Mouse (Mus musculus): ENCODE measurements around the gene Lypd9. TPM values are rescaled to one million over a fixed set of nuclear protein-coding genes. Genes with fewer than 3 reads are reported as not detected.

Lypd9 gene
- polyA plus RNA-seq, 1 experiment from 2014 or later: not detected

GRCm38 (mm10) chr11:58400655-58401054 lies 52.1 kb downstream of the Lypd9 start:
- H3K4me3 ChIP-seq: no peak overlapping the region
- no peak overlapping the region for H3K4me2 ChIP-seq
- 49% methylated on average over 5 of the region's 5 CpGs for WGBS
- no peak overlapping the region for H3K9ac ChIP-seq
- no peak overlapping the region for H3K27ac ChIP-seq (replicated peaks)
- ATAC-seq (ENCODE audit: extremely low read depth, insufficient number of reproducible peaks, low FRiP score, low TSS enrichment): no peak
- H3K27me3 ChIP-seq (replicated peaks): no peaks in the 10 kb centered on the region; the same call in 1 of the 2 replicates
- H3K4me1 ChIP-seq: 0 out of 2 replicates have a peak, but pooled peaks cover 5% of the 10 kb centered on the region
- H3K36me3 ChIP-seq: no peaks in the 10 kb centered on the region
- H3K9me3 ChIP-seq: no peaks in the 10 kb centered on the region

- H3K36me3 ChIP-seq: no peaks in the 10 kb centered on the region
- H3K27ac ChIP-seq (replicated peaks): no peak overlapping the region
- H3K9me3 ChIP-seq: no peaks in the 10 kb centered on the region
- H3K9ac ChIP-seq: no peak overlapping the region
- 0 out of 2 replicates have a peak, but pooled peaks cover 5% of the 10 kb centered on the region for H3K4me1 ChIP-seq
- no peak overlapping the region for H3K4me3 ChIP-seq
- ATAC-seq (ENCODE audit: extremely low read depth, insufficient number of reproducible peaks, low FRiP score, low TSS enrichment): no peak
- 65% methylated on average over 6 of the region's 6 CpGs for WGBS
- H3K4me2 ChIP-seq: no peak overlapping the region
- no peaks in the 10 kb centered on the region; the same call in 1 of the 2 replicates for H3K27me3 ChIP-seq (replicated peaks)
Measured at GRCm38 (mm10) chr11:58399985-58400645, 52.6 kb downstream of the Lypd9 start.

Other genes starting within 250 kb of the Lypd9 start
- gene 4930438A08Rik, start 178.1 kb downstream of the Lypd9 start, polyA plus RNA-seq (2015; fragmentation: Nextera tagmentation; extraction: Ambion mirVana): not detected in 2 replicates
- 12.4 and 15.5 TPM in 2 replicates for gene Zfp692, start 145.9 kb downstream of the Lypd9 start, polyA plus RNA-seq (2015; fragmentation: Nextera tagmentation; extraction: Ambion mirVana)
- 27.7 and 28.6 TPM in 2 replicates for gene Zfp672, start 122.6 kb downstream of the Lypd9 start, polyA plus RNA-seq (2015; fragmentation: Nextera tagmentation; extraction: Ambion mirVana)
- 24.0 and 25.3 TPM in 2 replicates for gene Sh3bp5l, start 122.2 kb downstream of the Lypd9 start, polyA plus RNA-seq (2015; fragmentation: Nextera tagmentation; extraction: Ambion mirVana)
- gene Lypd8, start 73.9 kb downstream of the Lypd9 start, polyA plus RNA-seq (2015; fragmentation: Nextera tagmentation; extraction: Ambion mirVana): not detected in 2 replicates
- not detected in 2 replicates for gene 1810065E05Rik, start 31.8 kb downstream of the Lypd9 start, polyA plus RNA-seq (2015; fragmentation: Nextera tagmentation; extraction: Ambion mirVana)
- gene Gm12253, start 20.4 kb downstream of the Lypd9 start, polyA plus RNA-seq (2015; fragmentation: Nextera tagmentation; extraction: Ambion mirVana): not detected in 2 replicates
- not detected in 2 replicates for gene Olfr30, start 9.3 kb upstream of the Lypd9 start, polyA plus RNA-seq (2015; fragmentation: Nextera tagmentation; extraction: Ambion mirVana)
- gene Olfr332, start 39.6 kb upstream of the Lypd9 start, polyA plus RNA-seq (2015; fragmentation: Nextera tagmentation; extraction: Ambion mirVana): not detected in 2 replicates
- not detected in 2 replicates for gene Olfr331, start 49.6 kb upstream of the Lypd9 start, polyA plus RNA-seq (2015; fragmentation: Nextera tagmentation; extraction: Ambion mirVana)
- gene Olfr330, start 81.9 kb upstream of the Lypd9 start, polyA plus RNA-seq (2015; fragmentation: Nextera tagmentation; extraction: Ambion mirVana): not detected in 2 replicates
- not detected in 2 replicates for gene Olfr329-ps, start 93.5 kb upstream of the Lypd9 start, polyA plus RNA-seq (2015; fragmentation: Nextera tagmentation; extraction: Ambion mirVana)
- 0.05 and 0.07 TPM in 2 replicates for gene Olfr328, start 102.7 kb upstream of the Lypd9 start, polyA plus RNA-seq (2015; fragmentation: Nextera tagmentation; extraction: Ambion mirVana)
- gene Olfr224, start 117.6 kb upstream of the Lypd9 start, polyA plus RNA-seq (2015; fragmentation: Nextera tagmentation; extraction: Ambion mirVana): not detected in 2 replicates
- gene Olfr325, start 124.8 kb upstream of the Lypd9 start, polyA plus RNA-seq (2015; fragmentation: Nextera tagmentation; extraction: Ambion mirVana): not detected in 2 replicates
- not detected in 2 replicates for gene Olfr324, start 142.2 kb upstream of the Lypd9 start, polyA plus RNA-seq (2015; fragmentation: Nextera tagmentation; extraction: Ambion mirVana)
- not detected in 2 replicates for gene 2210407C18Rik, start 163.2 kb upstream of the Lypd9 start, polyA plus RNA-seq (2015; fragmentation: Nextera tagmentation; extraction: Ambion mirVana)
- gene Olfr323, start 177.6 kb upstream of the Lypd9 start, polyA plus RNA-seq (2015; fragmentation: Nextera tagmentation; extraction: Ambion mirVana): not detected in 2 replicates
- gene Trim58, start 187.5 kb upstream of the Lypd9 start, polyA plus RNA-seq (2015; fragmentation: Nextera tagmentation; extraction: Ambion mirVana): 0.68 and 0.96 TPM in 2 replicates
- not detected in 2 replicates for gene Olfr322, start 205.9 kb upstream of the Lypd9 start, polyA plus RNA-seq (2015; fragmentation: Nextera tagmentation; extraction: Ambion mirVana)
- not detected in 2 replicates for gene Olfr320, start 228.2 kb upstream of the Lypd9 start, polyA plus RNA-seq (2015; fragmentation: Nextera tagmentation; extraction: Ambion mirVana)
- not detected in 2 replicates for gene Olfr319, start 246.2 kb upstream of the Lypd9 start, polyA plus RNA-seq (2015; fragmentation: Nextera tagmentation; extraction: Ambion mirVana)

Measured in heart, embryonic 13.5 days (tissue).